Mouse (Mus musculus): Measurements from ENCODE around the gene Chrm5.
"Not testable (repeated sequence)": the region's sequence is repeated elsewhere in the genome, so short reads cannot be mapped to it uniquely, and the experiment has no call there.

Gene Chrm5

GRCm38 (mm10) chr2:112482533-112483333 is 2.2 kb upstream of the Chrm5 start:
- no peak for DNase-seq (ENCODE audit: low spot score in 2 of 2)

- no peak for DNase-seq (ENCODE audit: low spot score in 2 of 2)
Measured at GRCm38 (mm10) chr2:112481564-112481963, 995 bp upstream of the Chrm5 start.

DNA sequence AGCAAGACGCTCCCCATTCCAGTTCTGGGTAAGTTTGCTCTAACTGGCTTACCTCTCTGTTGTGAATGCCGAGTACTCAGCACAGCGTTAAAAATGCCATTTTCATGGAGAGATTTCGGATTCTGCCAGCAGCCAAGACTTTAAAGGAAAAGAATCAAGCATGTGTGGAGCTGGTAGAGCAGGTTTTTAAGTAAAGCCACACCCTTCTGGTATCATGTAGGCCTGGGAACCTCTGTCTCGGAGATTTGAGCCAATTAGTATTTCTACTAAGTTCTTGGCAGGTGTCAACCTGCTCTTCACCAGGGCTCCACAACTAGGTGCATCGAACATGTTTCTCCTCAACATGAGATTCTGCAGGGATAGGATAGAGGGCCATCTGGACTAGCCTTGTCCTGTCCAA is 4.0 kb downstream of the Chrm5 start:
- no peak for DNase-seq (ENCODE audit: low spot score in 2 of 2)

DNA sequence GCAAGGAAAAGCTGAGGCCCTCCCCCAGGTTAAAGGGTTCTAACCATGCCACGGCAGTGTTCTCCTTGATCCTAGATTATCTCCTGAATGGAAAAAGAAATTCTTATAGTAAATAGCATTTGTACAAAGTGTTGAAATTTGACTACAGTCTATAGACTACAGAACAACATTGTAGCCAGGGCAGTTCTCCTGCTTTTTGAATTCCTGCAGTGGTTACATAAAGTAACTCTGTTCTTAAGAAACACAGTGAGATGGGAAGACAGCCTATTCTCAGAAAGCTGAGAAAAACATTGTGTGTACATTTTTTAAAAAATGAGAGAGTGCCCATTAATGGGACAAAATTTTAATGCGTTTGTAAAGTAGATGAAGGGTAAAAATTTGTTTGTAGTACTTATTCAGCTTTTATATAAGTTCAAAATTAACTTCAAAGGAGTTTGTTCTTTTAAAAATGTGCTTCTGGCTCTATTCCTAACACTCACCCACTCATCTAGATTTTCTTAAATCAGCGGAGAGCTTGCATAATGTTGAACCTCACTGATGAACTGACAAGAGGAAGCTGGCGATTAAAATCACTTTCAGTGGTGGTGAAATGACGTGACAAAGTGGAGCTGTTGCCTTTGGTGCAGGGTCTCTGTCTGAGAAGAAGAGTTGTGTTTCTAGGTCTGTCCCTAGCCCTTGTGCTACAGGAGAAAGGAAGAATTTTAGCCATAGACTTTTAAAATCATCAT is 5.4 kb downstream of the Chrm5 start:
- no peak for DNase-seq (ENCODE audit: low spot score in 2 of 2)

DNA sequence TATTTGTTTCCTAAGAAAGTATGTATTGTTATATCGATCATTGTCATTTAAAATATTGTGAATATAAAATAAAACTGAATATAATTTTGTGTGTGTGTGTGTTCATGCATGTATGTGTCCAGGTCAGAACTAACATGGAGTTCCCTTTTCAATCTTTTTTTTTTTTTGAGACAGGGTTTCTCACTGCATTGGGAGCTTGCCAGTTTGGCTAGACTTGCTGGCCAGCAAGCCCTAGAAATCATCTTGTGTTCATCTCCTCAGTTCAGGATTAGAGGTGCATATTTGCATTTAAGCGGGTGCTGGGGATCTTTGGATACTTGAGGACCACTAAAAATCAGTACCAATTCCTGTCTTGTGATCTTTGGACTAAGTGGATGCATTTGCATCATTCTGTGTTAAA is 8.5 kb downstream of the Chrm5 start:
- no peak for DNase-seq (ENCODE audit: low spot score in 2 of 2)

- DNase-seq (ENCODE audit: low spot score in 2 of 2): no peak
Measured at GRCm38 (mm10) chr2:112470961-112471381, 9.6 kb downstream of the Chrm5 start.

- no peak for DNase-seq (ENCODE audit: low spot score in 2 of 2)
Measured at GRCm38 (mm10) chr2:112469542-112469941, 11.0 kb downstream of the Chrm5 start.

DNA sequence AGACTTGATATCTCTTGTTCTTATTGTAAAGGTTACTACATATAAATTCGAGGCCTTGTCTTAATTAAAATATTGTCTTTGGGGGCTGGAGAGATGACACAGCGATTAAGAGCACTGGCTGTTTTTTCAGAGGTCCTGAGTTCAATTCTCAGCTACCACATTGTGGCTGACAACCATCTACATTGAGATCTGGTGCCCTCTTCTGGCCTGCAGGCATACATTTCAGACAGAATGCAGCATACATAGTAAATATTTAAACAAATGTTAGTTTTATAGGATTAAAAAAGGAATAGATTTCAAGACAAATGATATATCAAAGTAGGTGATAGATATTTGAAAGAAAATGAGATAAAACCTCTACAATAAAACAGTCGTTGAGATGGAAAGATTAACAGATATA is 20.0 kb downstream of the Chrm5 start:
- no peak for DNase-seq (ENCODE audit: low spot score in 2 of 2)

DNA sequence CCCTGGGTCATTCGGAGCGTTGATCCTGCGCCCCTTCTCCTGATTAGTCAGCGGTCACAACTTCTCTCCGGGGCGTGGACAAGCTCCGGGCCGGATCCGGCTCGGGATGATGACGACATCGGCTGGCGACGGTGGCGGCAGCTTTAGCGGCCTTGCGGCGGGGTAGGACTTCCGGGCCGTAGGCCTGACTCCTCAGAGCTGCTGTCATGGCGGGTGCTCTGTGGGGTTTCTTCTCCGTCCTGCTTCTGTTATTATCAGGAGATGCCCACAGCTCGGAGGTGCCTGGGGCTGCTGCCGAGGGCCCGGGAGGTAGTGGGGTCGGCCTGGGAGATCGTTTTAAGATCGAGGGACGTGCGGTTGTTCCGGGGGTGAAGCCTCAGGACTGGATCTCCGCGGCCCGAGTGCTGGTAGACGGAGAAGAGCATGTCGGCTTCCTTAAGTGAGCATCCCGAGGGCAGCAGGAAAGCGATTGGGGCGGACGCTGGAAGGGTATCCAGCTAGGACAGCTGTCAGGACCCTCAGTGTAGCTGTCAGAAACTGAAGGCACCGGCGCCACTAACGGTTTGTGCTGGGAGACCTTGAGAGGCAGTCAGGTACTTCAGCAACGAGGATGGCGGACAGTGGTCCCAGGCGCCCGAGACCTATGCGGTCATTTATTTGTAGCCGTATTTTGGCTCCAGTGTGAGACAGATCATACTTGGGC is 25.6 kb downstream of the Chrm5 start, which contains the start of gene Emc7:
Emc7 (plus strand) TSS at position 136 of the 703 bp plus-strand sequence.
- DNase-seq (ENCODE audit: low spot score in 2 of 2): peak; percentile 97 to 99

DNA sequence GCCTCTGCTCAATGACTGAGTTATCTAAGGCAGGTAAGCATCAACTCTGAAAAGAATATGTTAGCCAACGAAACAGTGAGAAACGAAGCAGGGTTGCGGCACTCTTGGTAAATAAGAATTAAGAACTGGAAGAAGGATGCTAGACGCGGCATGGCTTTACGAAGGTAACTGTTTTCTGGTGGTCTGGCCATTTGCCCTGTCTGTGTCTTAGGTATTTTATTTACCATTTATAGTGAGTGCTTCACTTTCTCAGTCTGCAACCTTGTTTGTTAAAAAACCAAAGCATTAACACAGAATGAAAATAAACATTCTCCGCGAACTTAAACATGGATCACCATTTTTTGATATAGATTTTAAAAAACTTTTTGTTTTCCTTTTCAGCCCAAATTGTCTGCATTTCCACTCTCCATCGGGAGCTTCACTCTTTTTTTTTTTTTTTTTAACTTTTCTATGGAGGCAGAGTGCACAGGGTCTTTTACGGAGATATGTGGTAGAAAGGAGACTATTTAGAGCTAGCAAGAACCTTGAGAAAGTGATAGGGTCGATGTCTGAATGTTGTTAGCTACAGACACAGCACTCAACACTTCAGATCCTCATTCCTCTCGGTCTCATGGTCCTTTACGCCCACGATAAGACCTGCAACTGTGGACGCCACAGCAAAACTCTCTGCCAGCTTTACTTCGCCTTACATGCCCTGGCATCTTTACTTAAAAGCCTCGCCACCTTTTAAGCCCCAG is 26.3 kb downstream of the Chrm5 start:
- no peak for DNase-seq (ENCODE audit: low spot score in 2 of 2)

DNA sequence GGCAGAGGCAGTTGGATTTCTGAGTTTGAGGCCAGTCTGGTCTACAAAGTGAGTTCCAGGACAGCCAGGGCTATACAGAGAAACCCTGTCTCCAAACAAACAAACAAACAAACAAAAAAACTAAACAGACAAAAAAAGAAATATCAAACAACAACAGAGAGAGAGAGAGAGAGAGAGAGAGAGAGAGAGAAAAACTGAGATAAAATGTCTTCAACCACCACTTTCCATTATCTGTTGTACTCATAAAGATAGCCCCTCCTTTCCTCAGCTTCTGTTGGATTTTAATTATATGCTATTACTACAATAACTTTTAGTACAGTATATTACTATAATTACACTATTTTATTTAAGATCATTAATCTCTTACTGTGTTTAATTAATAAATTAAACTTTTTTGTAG is 28.1 kb downstream of the Chrm5 start:
- DNase-seq (ENCODE audit: low spot score in 2 of 2): not testable (repeated sequence)

DNA sequence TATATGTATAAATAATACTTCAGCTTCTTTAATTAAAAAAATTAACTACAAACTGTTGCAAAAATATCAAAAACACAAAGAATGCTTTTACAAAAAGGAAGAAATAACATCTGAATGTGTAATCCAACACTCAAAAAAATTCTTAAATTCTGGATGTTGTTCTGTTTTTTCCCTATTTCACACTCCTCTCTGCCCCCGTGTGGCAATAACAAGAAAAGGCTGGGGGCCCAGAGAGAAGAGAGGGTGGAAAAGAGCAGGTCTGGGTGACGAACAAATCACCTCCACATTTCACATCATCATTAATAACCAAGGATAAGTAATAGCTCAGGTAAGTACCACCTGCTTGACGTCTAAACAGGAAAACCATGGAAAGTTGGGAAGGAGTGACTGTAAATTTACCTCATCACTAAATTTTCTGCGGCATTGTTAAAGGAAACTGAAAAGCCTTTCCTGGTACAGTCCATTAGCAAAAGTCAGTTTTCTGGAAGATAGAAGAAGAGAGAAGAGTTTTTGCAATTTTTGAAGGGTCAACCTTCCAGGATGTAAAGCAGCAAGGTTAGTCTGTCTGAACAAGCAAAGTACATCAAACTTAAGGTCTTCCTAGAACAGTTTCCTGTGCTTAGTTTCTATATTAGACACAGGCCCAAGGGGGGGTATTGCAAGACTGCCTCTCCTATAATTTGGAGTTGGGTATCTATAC is 30.8 kb downstream of the Chrm5 start:
- peak; percentile 20 to 63 for DNase-seq (ENCODE audit: low spot score in 2 of 2)

DNA sequence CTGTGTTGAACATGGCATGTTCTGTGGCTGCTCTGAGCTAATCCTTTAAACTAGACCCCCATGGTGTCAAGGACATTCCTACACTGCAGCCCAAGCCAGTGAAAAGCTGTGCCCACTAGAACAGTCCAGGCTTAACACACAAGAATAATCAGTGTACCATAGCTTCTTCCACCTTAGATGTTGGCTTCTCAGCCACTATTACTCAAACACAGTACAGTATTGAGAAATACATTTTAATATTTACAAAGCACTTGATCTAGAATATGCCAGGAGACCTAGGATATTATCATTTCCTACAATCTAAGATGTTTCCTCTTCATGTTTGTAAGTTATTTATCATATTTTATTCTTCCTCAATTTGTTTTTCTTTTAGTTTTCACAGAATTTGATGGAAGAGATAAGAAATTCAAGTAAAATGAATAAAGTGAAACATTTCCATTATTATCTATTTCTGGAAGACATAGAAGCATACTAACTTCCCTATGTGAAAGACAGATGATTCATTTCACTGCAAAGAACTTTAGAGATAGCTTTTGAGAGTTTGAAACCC is 32.0 kb downstream of the Chrm5 start:
- DNase-seq (ENCODE audit: low spot score in 2 of 2): no peak

DNA sequence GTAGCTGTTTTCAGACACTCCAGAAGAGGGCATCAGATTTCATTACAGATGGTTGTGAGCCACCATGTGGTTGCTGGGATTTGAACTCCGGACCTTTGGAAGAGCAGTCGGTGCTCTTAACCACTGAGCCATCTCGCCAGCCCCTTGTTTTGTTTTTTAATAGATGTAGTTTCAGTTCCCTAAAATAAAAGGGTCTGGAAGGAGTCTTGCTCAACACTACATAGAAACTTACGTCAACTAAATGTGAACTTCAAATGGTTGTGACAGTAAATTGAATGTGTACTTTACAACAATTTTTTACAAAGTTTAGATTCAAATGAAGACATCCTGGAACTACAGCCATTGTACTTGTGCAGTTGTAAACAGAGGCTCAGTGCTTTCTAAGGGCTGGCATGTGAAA is 32.5 kb downstream of the Chrm5 start:
- not testable (repeated sequence) for DNase-seq (ENCODE audit: low spot score in 2 of 2)

DNA sequence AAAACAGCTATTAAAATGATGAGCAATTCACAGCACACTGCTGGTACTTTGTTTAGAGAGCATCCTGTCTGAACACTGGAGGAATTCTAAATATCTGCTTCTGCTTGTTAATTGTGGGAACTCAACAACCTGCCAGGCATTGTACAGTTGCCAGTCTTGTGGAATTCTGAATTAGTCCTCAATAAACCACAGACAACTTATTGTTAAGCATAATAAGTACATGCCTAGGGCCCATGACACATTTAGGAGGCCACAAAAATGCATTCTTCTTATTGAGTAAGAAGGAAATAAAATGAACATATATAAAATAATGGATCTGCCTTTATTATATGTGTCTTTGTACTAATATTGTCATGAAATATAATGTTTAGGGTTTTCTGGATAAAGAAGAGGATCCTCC is 35.1 kb downstream of the Chrm5 start:
- no peak for DNase-seq (ENCODE audit: low spot score in 2 of 2)

GRCm38 (mm10) chr2:112443491-112443890 is 37.1 kb downstream of the Chrm5 start:
- DNase-seq (ENCODE audit: low spot score in 2 of 2): no peak

- DNase-seq (ENCODE audit: low spot score in 2 of 2): no peak
Measured at GRCm38 (mm10) chr2:112437589-112437988, 43.0 kb downstream of the Chrm5 start.

- DNase-seq (ENCODE audit: low spot score in 2 of 2): no peak
Measured at GRCm38 (mm10) chr2:112436292-112436691, 44.3 kb downstream of the Chrm5 start.

DNA sequence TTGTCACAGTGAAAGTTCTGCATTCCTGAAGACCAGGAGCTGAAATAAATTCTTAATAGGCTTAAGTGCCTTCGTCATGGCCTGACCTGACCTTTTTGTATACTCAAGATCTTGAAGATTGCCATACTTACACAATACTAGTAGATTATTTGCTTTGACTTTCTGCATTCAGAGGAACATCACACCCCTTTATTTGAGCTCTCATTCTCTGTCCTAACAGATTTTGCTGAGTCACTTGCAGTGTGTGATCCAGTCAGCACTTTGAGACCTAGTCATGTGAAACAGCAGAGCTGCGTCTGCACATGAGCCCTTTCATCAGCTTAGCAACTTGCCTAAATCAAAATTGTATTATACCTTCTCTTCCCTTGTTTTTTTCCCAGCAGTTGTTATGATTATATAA is 47.2 kb downstream of the Chrm5 start:
- DNase-seq (ENCODE audit: low spot score in 2 of 2): no peak

GRCm38 (mm10) chr2:112432523-112432922 is 48.0 kb downstream of the Chrm5 start:
- no peak for DNase-seq (ENCODE audit: low spot score in 2 of 2)

DNA sequence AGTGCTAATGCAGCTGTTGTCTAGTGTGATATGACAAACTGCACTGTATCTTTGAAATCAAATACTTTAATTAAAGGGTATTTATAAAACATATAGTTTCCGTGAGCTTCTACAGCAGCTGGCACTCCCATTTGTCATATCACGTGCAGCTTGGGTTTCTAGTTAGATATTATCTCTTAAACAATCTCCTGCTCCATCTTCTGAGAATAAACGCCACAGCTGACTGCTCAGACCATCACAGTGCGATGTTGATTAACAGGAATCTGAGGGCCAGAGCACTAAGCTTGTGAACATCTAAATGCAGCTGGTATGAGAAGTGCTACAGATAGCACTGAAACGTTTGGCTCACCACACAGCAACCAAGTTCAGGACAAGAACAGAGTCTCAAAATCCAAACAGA is 50.2 kb downstream of the Chrm5 start:
- DNase-seq (ENCODE audit: low spot score in 2 of 2): no peak

Data from spleen, postnatal 4 days (tissue).